Mouse (Mus musculus) retina, adult 2 months (tissue): ENCODE data around the gene Mrps23.
A peak's percentile ranks its signal among the peaks of the same experiment; 100 is the strongest.
"Not testable (repeated sequence)": the region's sequence is repeated elsewhere in the genome, so short reads cannot be mapped to it uniquely, and the experiment has no call there.

Source experiments
- DNase-seq: peaks from one replicate; pipeline ENCODE4 v3.0.0-alpha.2; 2012; ENCODE audit warnings: low read depth, low spot score

Gene Mrps23

GRCm38 (mm10) chr11:88173386-88174025 is 30.7 kb upstream of the Mrps23 start:
- DNase-seq, result no peak

GRCm38 (mm10) chr11:88180467-88180958 is 23.7 kb upstream of the Mrps23 start:
- no peak for DNase-seq

GRCm38 (mm10) chr11:88180959-88181619 is 23.1 kb upstream of the Mrps23 start:
- no peak for DNase-seq

- no peak for DNase-seq
These were observed 19.5 kb upstream of the Mrps23 start for GRCm38 (mm10) chr11:88184632-88185180.

GRCm38 (mm10) chr11:88186078-88186946 is 17.9 kb upstream of the Mrps23 start:
- DNase-seq, result peak; percentile 83

GRCm38 (mm10) chr11:88186947-88187243 is 17.3 kb upstream of the Mrps23 start:
- no peak for DNase-seq

GRCm38 (mm10) chr11:88187417-88188133 is 16.6 kb upstream of the Mrps23 start:
- peak; percentile 75 for DNase-seq

GRCm38 (mm10) chr11:88188216-88188615 is 16.0 kb upstream of the Mrps23 start:
- no peak for DNase-seq

GRCm38 (mm10) chr11:88188635-88189034 is 15.6 kb upstream of the Mrps23 start:
- no peak for DNase-seq

GRCm38 (mm10) chr11:88192595-88192994 is 11.6 kb upstream of the Mrps23 start:
- DNase-seq, result no peak

GRCm38 (mm10) chr11:88193098-88193823 is 10.9 kb upstream of the Mrps23 start:
- no peak for DNase-seq

- no peak for DNase-seq
These were observed 10.1 kb upstream of the Mrps23 start for GRCm38 (mm10) chr11:88193824-88194696.

GRCm38 (mm10) chr11:88195699-88196098 is 8.5 kb upstream of the Mrps23 start:
- not testable (repeated sequence) for DNase-seq

- DNase-seq, result no peak
These were observed 7.0 kb upstream of the Mrps23 start for GRCm38 (mm10) chr11:88197153-88197576.

GRCm38 (mm10) chr11:88198223-88198622 is 6.0 kb upstream of the Mrps23 start:
- no peak for DNase-seq

- DNase-seq, result no peak
These were observed 3.0 kb upstream of the Mrps23 start for GRCm38 (mm10) chr11:88201172-88201571.

GRCm38 (mm10) chr11:88202077-88202476 is 2.1 kb upstream of the Mrps23 start:
- no peak for DNase-seq

- DNase-seq, result no peak
These were observed 593 bp downstream of the Mrps23 start for GRCm38 (mm10) chr11:88204593-88205368.

GRCm38 (mm10) chr11:88206576-88206975 is 2.4 kb downstream of the Mrps23 start:
- not testable (repeated sequence) for DNase-seq
